Mouse (Mus musculus) limb, embryonic 15.5 days (tissue): ENCODE results near the gene Luc7l3. TPM values are rescaled to one million over a fixed set of nuclear protein-coding genes. Genes with fewer than 3 reads are reported as not detected.

Experiments
- ATAC-seq: fragments of 200-750 bp; cut with Nextera tagmentation; 2 replicates; pipeline ENCODE4 v1.8.0; 2017; ENCODE audit warnings: low read depth, moderate TSS enrichment; ENCODE audit not compliant: insufficient number of reproducible peaks, low FRiP score, low TSS enrichment
- H3K27ac ChIP-seq: fragments of 300-500 bp; sonication (generic); 2 replicates; pipeline ENCODE4 v1.5.1; 2015; ENCODE audit warnings: moderate library complexity, mild to moderate bottlenecking, inconsistent platforms
- H3K27me3 ChIP-seq: fragments of 300-500 bp; sonication (generic); 2 replicates; pipeline ENCODE4 v1.6.1; 2015; ENCODE audit warnings: inconsistent platforms
- H3K36me3 ChIP-seq: fragments of 300-500 bp; sonication (generic); 2 replicates; pipeline ENCODE4 v1.6.1; 2015; ENCODE audit warnings: inconsistent platforms
- H3K4me1 ChIP-seq: fragments of 300-500 bp; sonication (generic); 2 replicates; pipeline ENCODE4 v1.6.1; 2015; ENCODE audit warnings: inconsistent platforms
- H3K4me2 ChIP-seq: fragments of 300-500 bp; sonication (generic); 2 replicates; pipeline ENCODE4 v1.6.1; 2015; ENCODE audit warnings: mild to moderate bottlenecking, inconsistent platforms
- H3K4me3 ChIP-seq: fragments of 300-500 bp; sonication (generic); 2 replicates; pipeline ENCODE4 v1.5.1; 2015; ENCODE audit warnings: mild to moderate bottlenecking, inconsistent platforms
- H3K9ac ChIP-seq: fragments of 300-500 bp; sonication (generic); 2 replicates; pipeline ENCODE4 v1.6.1; 2015; ENCODE audit warnings: inconsistent platforms
- H3K9me3 ChIP-seq: fragments of 300-500 bp; sonication (generic); 2 replicates; pipeline ENCODE4 v1.6.1; 2016; ENCODE audit warnings: inconsistent platforms
- WGBS: fragments of 180-500 bp; shearing (Covaris S2); methylation state at CpG from one replicate; pipeline ENCODE4 v1.1.7; 2015; 5-methylcytosine and 5-hydroxymethylcytosine counted together
- polyA plus RNA-seq: library from polyadenylated mRNA; unstranded; fragments of >200 nt; fragmentation: Nextera tagmentation; extraction: Ambion mirVana; gene quantifications from 2 replicates; pipeline ENCODE4 v1.2.1, GENCODE M21; 2015

The Luc7l3 gene
- polyA plus RNA-seq, 1 experiment from 2014 or later: 105 TPM

- no peaks in the 10 kb centered on the region for H3K36me3 ChIP-seq
- peak overlapping the region; percentile 63 for H3K4me2 ChIP-seq
- WGBS: under 1% methylated on average over 18 of the region's 18 CpGs
- H3K4me1 ChIP-seq: peaks cover 13% of the 10 kb centered on the region
- no peaks in the 10 kb centered on the region for H3K9me3 ChIP-seq
- no peak overlapping the region for H3K9ac ChIP-seq
- ATAC-seq: peak; percentile 50
- H3K27me3 ChIP-seq: no peaks in the 10 kb centered on the region
- H3K27ac ChIP-seq: peak overlapping the region; percentile 69
- H3K4me3 ChIP-seq: peak overlapping the region; percentile 35
Observed at GRCm38 (mm10) chr11:94265134-94265785, 56.5 kb downstream of the Luc7l3 start.

GRCm38 (mm10) chr11:94261585-94262370 lies 60.0 kb downstream of the Luc7l3 start:
- Histone ChIP-seq H3K9me3 (no peaks in the 10 kb centered on the region; the same call in 1 of the 2 replicates), H3K4me1 (peaks cover 13% of the 10 kb centered on the region), H3K27me3 (no peaks in the 10 kb centered on the region), H3K27ac (no peak overlapping the region), H3K4me3 (no peak overlapping the region), H3K36me3 (no peaks in the 10 kb centered on the region), H3K9ac (no peak overlapping the region), H3K4me2 (no peak overlapping the region)
- ATAC-seq: no peak
- 67% methylated on average over 6 of the region's 6 CpGs for WGBS

- H3K9me3 ChIP-seq: no peaks in the 10 kb centered on the region; the same call in 1 of the 2 replicates
- H3K4me1 ChIP-seq: peaks cover 12% of the 10 kb centered on the region
- 79% methylated on average over 4 of the region's 4 CpGs for WGBS
- no peaks in the 10 kb centered on the region for H3K27me3 ChIP-seq
- H3K27ac ChIP-seq: no peak overlapping the region
- H3K4me3 ChIP-seq: no peak overlapping the region
- H3K9ac ChIP-seq: no peak overlapping the region
- no peaks in the 10 kb centered on the region for H3K36me3 ChIP-seq
- ATAC-seq: no peak
- H3K4me2 ChIP-seq: no peak overlapping the region
Observed at GRCm38 (mm10) chr11:94259814-94260213, 62.0 kb downstream of the Luc7l3 start.

- H3K9ac ChIP-seq: no peak overlapping the region
- no peak for ATAC-seq
- 58% methylated on average over 14 of the region's 14 CpGs for WGBS
Observed at GRCm38 (mm10) chr11:94257987-94258386, 63.8 kb downstream of the Luc7l3 start.

GRCm38 (mm10) chr11:94255733-94256132 lies 66.1 kb downstream of the Luc7l3 start:
- Histone ChIP-seq H3K4me2 (no peak overlapping the region), H3K9ac (no peak overlapping the region), H3K4me1 (peaks cover 12% of the 10 kb centered on the region), H3K27me3 (no peaks in the 10 kb centered on the region), H3K27ac (no peak overlapping the region), H3K36me3 (no peaks in the 10 kb centered on the region), H3K9me3 (no peaks in the 10 kb centered on the region; the same call in 1 of the 2 replicates), H3K4me3 (no peak overlapping the region)
- WGBS: 67% methylated on average over 5 of the region's 5 CpGs
- ATAC-seq: no peak

More at GRCm38 (mm10) chr11:94257987-94258386, 63.8 kb downstream of the Luc7l3 start:
- H3K4me1 ChIP-seq: peaks cover 7% of the 10 kb centered on the region
- no peak overlapping the region for H3K4me2 ChIP-seq
- H3K36me3 ChIP-seq: no peaks in the 10 kb centered on the region
- H3K9me3 ChIP-seq: no peaks in the 10 kb centered on the region; the same call in 1 of the 2 replicates
- H3K4me3 ChIP-seq: no peak overlapping the region
- no peak overlapping the region for H3K27ac ChIP-seq
- no peaks in the 10 kb centered on the region for H3K27me3 ChIP-seq

DNA sequence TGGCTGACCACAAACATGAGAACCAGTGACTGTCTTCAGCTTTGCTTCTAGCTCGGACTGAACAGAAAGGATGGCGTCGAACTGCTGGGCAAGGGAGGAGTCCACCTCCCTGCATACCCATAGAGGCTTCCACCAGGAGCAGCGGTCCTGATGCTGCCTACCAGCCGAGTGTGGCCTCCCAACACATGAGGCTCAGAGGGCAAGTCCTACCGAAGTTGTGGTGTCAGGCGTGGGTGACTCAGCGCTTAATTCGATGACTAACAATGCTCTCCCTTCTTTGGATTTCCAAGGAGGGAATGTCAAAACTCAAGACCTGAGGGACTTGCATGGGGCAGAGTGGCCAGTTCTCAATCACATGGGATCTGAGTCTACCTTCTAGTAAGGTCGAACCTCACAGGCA lies 68.1 kb downstream of the Luc7l3 start:
- no peaks in the 10 kb centered on the region for H3K27me3 ChIP-seq
- H3K4me1 ChIP-seq: peaks cover 12% of the 10 kb centered on the region
- WGBS: 89% methylated on average over 10 of the region's 10 CpGs
- H3K27ac ChIP-seq: no peak overlapping the region
- H3K9ac ChIP-seq: no peak overlapping the region
- H3K4me3 ChIP-seq: no peak overlapping the region
- no peak for ATAC-seq
- H3K9me3 ChIP-seq: no peaks in the 10 kb centered on the region; the same call in 1 of the 2 replicates
- no peaks in the 10 kb centered on the region for H3K36me3 ChIP-seq
- no peak overlapping the region for H3K4me2 ChIP-seq

GRCm38 (mm10) chr11:94253156-94253555 lies 68.6 kb downstream of the Luc7l3 start:
- Histone ChIP-seq H3K27ac (no peak overlapping the region), H3K4me1 (peaks cover 12% of the 10 kb centered on the region), H3K4me3 (no peak overlapping the region), H3K4me2 (no peak overlapping the region), H3K27me3 (no peaks in the 10 kb centered on the region), H3K9ac (no peak overlapping the region), H3K9me3 (no peaks in the 10 kb centered on the region; the same call in 1 of the 2 replicates), H3K36me3 (no peaks in the 10 kb centered on the region)
- 68% methylated on average over 9 of the region's 9 CpGs for WGBS
- ATAC-seq: no peak

DNA sequence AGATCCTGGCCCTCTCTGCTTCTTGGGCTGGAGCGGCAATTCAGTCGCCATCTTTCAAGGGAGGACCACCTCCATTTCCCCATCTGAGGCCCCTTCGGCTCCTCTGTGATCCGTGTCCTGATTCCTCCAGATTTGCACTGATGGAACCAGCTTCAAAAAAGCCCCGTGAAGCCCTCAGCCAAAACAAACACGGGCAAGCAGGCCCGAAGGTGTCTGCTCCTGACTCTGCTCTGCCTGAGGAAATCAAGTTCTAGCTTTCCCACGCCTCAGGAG lies 75.1 kb downstream of the Luc7l3 start:
- Histone ChIP-seq H3K9ac (no peak overlapping the region), H3K4me1 (peaks cover 63% of the 10 kb centered on the region), H3K4me2 (peak overlapping the region; percentile 36), H3K4me3 (peak overlapping the region; percentile 4; the same call in 1 of the 2 replicates), H3K9me3 (no peaks in the 10 kb centered on the region), H3K27me3 (no peaks in the 10 kb centered on the region), H3K27ac (peak overlapping the region; percentile 93), H3K36me3 (no peaks in the 10 kb centered on the region)
- peak; percentile 7; the same call in 1 of the 2 replicates for ATAC-seq
- 11% methylated on average over 8 of the region's 8 CpGs for WGBS

GRCm38 (mm10) chr11:94245955-94246788 lies 75.6 kb downstream of the Luc7l3 start, which contains the start of gene Wfikkn2:
Gene Wfikkn2, minus strand, starts transcription at chr11:94246005.
- H3K4me2 ChIP-seq: peak within 1 kb of the TSS; percentile 36
- H3K9ac ChIP-seq: peak within 1 kb of the TSS; percentile 17; the same call in 1 of the 2 replicates
- 16% methylated on average over 17 of the region's 17 CpGs for WGBS
- H3K4me1 ChIP-seq: peaks cover 67% of the 10 kb centered on the region
- no peaks in the 10 kb centered on the region for H3K36me3 ChIP-seq
- H3K27ac ChIP-seq: peak within 1 kb of the TSS; percentile 93
- peak; percentile 89 for ATAC-seq
- H3K4me3 ChIP-seq: peak within 1 kb of the TSS; percentile 4; the same call in 1 of the 2 replicates
- H3K9me3 ChIP-seq: no peaks in the 10 kb centered on the region
- H3K27me3 ChIP-seq: no peaks in the 10 kb centered on the region

- Histone ChIP-seq H3K4me2 (no peak overlapping the region), H3K27me3 (no peaks in the 10 kb centered on the region), H3K27ac (peak overlapping the region; percentile 93), H3K9ac (no peak overlapping the region), H3K4me1 (peaks cover 76% of the 10 kb centered on the region), H3K36me3 (no peaks in the 10 kb centered on the region), H3K4me3 (no peak overlapping the region), H3K9me3 (no peaks in the 10 kb centered on the region)
- no peak for ATAC-seq
- 40% methylated on average over 9 of the region's 9 CpGs for WGBS
Observed at GRCm38 (mm10) chr11:94244385-94244784, 77.4 kb downstream of the Luc7l3 start.

DNA sequence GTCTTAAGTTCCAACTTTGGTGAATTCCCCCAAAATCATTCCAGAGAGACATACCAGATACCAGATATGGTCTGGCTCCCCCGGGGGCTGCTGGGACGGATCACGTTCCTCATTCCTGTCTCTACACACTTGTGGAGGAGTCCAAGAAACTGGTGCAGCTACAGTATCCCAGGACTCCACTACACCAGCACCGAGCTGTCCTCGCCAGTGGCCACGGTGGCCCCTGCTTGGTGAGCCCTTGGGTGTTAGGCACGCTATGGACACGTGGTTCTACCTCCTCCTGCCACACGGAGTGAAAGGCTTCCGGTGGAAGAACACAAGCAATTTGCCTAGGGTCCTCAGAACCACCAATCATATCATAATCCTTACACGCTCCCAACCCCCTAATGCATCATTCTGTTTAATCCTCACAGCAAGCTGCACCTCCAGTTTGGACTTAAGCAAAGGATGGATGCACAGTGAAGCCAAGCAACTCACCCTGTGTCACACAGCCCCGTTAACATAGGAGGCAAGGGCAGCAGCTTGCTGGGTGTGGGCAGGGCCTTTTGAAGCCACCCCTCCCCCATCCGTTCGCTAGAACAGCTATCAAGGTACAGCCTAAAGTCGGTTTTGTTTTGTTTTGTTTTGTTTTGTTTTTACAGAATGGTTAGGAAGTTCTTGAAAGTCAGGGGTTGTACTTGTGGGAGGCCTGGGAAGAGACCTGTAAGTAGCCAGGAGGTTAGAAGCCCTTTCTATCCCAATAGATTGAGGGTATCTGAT lies 78.2 kb downstream of the Luc7l3 start:
- 20% methylated on average over 15 of the region's 15 CpGs for WGBS
- Histone ChIP-seq H3K9ac (no peak overlapping the region), H3K9me3 (no peaks in the 10 kb centered on the region), H3K4me2 (peak overlapping the region; percentile 55), H3K4me3 (peak overlapping the region; percentile 29), H3K36me3 (no peaks in the 10 kb centered on the region), H3K27ac (peak overlapping the region; percentile 84), H3K4me1 (peaks cover 78% of the 10 kb centered on the region), H3K27me3 (no peaks in the 10 kb centered on the region)
- no peak for ATAC-seq
